Mouse (Mus musculus) adrenal gland, adult (tissue): ENCODE results near the gene Gm21828.
"Not testable (repeated sequence)": the region's sequence is repeated elsewhere in the genome, so short reads cannot be mapped to it uniquely, and the experiment has no call there.

Experiments used
- DNase-seq, 2 experiments: peaks; one replicate each; pipeline ENCODE4 v3.0.0; 2022 to 2023; ENCODE audit warnings: low spot score in 1 of 2; ENCODE audit not compliant: inconsistent age in 2 of 2

Gene Gm21828

DNA sequence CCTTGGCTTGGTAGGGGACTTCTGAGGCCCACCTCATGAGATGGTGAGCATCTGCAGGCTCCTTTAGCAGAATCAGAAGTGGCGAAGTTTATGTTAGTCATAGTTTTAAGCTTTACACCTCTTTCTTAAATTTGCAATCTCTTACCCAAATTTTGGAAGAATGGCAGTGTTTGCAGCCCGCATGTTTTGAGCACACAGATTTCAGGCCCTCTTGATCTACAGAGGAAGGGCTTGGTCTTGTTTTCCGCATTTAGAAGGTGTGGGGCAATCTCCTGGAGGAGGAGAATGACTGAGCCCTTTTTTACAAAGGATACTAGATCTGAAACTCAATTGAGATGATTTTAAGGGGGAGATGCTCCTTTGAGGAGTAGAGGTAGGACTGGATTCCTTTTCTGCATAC lies at the start of gene Gm21828:
Gm21828 (minus strand) TSS at position 101 of the 400 bp plus-strand sequence.
- DNase-seq: not testable (repeated sequence)

DNA sequence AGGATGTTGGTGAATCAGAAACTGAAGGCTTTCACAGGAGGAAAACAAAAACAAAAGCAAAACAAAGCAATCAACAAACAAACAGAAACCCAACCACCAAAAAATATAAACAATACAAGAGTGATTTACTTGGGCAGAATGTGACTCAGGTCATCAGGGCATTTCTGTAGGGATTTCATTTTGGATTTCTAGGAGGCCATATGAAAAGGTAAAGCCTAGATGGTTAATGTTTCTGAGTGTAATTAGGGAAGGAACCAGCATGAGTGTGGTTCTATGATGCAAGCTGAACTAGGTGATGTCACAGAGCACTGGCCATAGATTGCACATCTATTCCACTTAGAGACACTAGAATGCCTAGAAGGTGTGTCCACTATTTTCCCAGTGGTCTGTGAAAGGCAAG lies 28.4 kb upstream of the Gm21828 start, which contains the start of the genes Gm21440 and Gm21454:
Gm21440 (plus strand) TSS at position 301 of the 400 bp plus-strand sequence.
Gm21454 (plus strand) TSS at position 352 of the 400 bp plus-strand sequence.
- not testable (repeated sequence) for DNase-seq
